Mouse (Mus musculus) CD4-positive naive resting alpha-beta T cell, adult 76 days (primary cell): ENCODE results near the gene Folr2. TPM values are rescaled to one million over a fixed set of nuclear protein-coding genes. Genes with fewer than 3 reads are reported as not detected.

Experiments used
- total RNA-seq: library from RNA; stranded (reverse); gene quantifications from one replicate; pipeline ENCODE4 v1.2.4, GENCODE M21; 2023

Folr2 gene
- not detected for total RNA-seq

GRCm38 (mm10) chr7:101857094-101857493 is at the start of gene Folr2:
Gene Folr2, minus strand, starts transcription at chr7:101857194.

GRCm38 (mm10) chr7:101906287-101906681 is 49.3 kb upstream of the Folr2 start, which contains the start of gene Tomt:
Gene Tomt, minus strand, starts transcription at chr7:101906359.

GRCm38 (mm10) chr7:101905561-101906286 is 48.7 kb upstream of the Folr2 start, which contains the start of gene Lamtor1:
Gene Lamtor1, plus strand, starts transcription at chr7:101905904.

GRCm38 (mm10) chr7:101870629-101871028 is 13.6 kb upstream of the Folr2 start, which contains the start of gene Folr1:
Gene Folr1, minus strand, starts transcription at chr7:101870788.

GRCm38 (mm10) chr7:101863415-101863814 is 6.4 kb upstream of the Folr2 start, which contains the start of gene Anapc15:
Gene Anapc15, plus strand, starts transcription at chr7:101863715.

GRCm38 (mm10) chr7:101837606-101838471 is 19.2 kb downstream of the Folr2 start, which contains the start of gene Inppl1:
Gene Inppl1, minus strand, starts transcription at chr7:101838229.

GRCm38 (mm10) chr7:101817861-101818401 is 39.1 kb downstream of the Folr2 start, which contains the start of gene Phox2a:
Gene Phox2a, plus strand, starts transcription at chr7:101818313.

Other genes starting within 250 kb of the Folr2 start
- gene Clpb, start 193.6 kb downstream of the Folr2 start, total RNA-seq = 26.4 TPM
- gene Phox2a, start 38.9 kb downstream of the Folr2 start, total RNA-seq = not detected
- gene Inppl1, start 19.0 kb downstream of the Folr2 start, total RNA-seq = 25.3 TPM
- 59.0 TPM for gene Anapc15, start 6.5 kb upstream of the Folr2 start, total RNA-seq
- not detected for gene Folr1, start 13.6 kb upstream of the Folr2 start, total RNA-seq
- 56.0 TPM for gene Lamtor1, start 48.7 kb upstream of the Folr2 start, total RNA-seq
- not detected for gene Tomt, start 49.2 kb upstream of the Folr2 start, total RNA-seq
- gene Lrrc51, start 76.7 kb upstream of the Folr2 start, total RNA-seq = 0.91 TPM
- gene Numa1, start 76.9 kb upstream of the Folr2 start, total RNA-seq = 296 TPM
- gene Il18bp, start 161.5 kb upstream of the Folr2 start, total RNA-seq = 10.1 TPM
- gene Rnf121, start 208.3 kb upstream of the Folr2 start, total RNA-seq = 28.5 TPM
- gene Xndc1, start 208.3 kb upstream of the Folr2 start, total RNA-seq = 40.2 TPM
- 1.6 TPM for gene Xntrpc, start 208.5 kb upstream of the Folr2 start, total RNA-seq
- gene Trpc2, start 225.9 kb upstream of the Folr2 start, total RNA-seq = 5.0 TPM
- gene Art1, start 244.5 kb upstream of the Folr2 start, total RNA-seq = not detected